Mouse (Mus musculus) adrenal gland, postnatal 4 days (tissue): ENCODE measurements around the gene Traf3. TPM values are rescaled to one million over a fixed set of nuclear protein-coding genes. Genes with fewer than 3 reads are reported as not detected.
A peak's percentile ranks its signal among the peaks of the same experiment; 100 is the strongest.

ENCODE experiments used
- DNase-seq, 2 experiments: peaks; one replicate each; pipeline ENCODE4 v3.0.0; 2021 to 2022; ENCODE audit warnings: low spot score in 2 of 2, mixed read lengths in 2 of 2
- total RNA-seq, 2 experiments: library from RNA; stranded (reverse); gene quantifications; 2 replicates each; pipeline ENCODE4 v1.2.3; 2021

The Traf3 gene
- total RNA-seq, 2 experiments from 2014 or later = 31.5 to 34.5 TPM

DNA sequence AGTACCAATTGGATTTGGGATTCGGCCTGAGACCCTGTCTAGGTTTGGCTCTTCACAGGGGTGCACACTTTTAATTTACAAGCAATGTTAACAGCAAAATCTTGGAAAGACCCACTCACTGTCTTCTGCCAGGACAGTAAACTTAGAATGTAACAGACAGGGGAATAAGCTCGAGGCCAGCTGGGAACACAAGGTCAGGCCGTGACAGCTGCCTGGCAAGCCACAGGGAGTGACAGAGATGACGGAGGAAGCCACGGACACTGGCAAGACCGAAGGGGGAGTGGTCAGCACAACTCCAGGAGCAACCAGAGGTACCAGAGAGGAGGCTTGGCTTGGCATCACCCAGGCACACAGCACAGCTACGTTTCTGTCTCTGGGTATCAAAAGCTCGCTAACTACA, 140.7 kb downstream of the Traf3 start:
- DNase-seq = peak in 1 of 2 experiments; percentile 44

DNA sequence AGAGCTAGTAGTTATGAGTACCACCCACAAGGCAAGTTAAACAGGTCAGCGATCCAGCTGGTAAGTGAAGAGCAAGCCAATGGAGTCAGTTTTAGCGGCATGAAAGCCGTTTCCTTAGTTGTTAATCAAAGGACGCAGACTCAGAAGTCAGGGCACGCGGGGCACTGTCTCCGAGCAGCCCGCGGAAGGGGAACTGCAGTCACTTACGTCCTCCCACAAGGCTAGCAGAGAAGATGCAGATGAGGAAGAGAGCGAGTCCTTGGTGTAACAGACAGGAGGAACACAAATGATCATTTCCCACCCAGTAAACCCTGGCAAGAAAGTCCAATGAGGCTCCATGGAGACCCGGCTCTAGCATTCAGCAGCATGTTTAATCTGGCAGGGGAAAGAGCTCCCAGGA, 143.1 kb downstream of the Traf3 start:
- DNase-seq = no peak

DNA sequence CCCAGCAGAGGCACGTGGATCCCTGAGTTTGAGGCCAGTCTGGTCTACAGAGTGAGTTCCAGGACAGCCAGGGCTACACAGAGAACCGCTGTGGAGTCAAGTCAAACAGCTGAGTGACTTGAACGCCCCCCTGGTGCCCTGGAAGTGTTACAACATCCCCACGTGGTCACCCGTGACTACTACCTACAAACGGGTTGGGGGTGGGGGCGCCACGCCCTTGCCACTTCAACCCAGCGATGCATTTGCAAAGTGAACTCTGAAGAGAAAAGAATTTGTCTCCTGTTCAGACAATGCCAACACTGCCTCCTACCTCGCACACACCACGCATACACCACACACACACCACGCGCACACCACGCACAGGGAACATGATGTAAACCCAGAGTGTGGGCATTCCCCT, 143.8 kb downstream of the Traf3 start:
- no peak for DNase-seq

DNA sequence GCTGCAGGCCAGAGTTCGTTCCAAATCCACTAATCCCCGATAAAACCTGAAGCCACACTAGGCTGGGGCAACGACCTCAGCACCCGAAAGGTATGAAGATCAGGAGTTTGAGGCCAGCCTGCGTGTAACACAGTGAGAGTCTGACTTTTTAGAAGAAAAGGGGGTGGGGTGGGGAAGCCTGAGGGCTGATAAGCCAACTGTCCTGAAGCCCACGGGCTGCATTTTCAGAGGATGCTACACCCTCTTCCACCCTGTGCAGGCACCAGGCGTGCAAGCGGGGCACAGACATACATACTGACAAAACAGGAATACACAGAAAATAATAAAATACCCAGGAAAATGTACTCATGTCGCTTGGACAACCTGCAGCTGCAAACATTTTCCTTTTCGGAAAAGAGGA, 145.6 kb downstream of the Traf3 start:
- no peak for DNase-seq

DNA sequence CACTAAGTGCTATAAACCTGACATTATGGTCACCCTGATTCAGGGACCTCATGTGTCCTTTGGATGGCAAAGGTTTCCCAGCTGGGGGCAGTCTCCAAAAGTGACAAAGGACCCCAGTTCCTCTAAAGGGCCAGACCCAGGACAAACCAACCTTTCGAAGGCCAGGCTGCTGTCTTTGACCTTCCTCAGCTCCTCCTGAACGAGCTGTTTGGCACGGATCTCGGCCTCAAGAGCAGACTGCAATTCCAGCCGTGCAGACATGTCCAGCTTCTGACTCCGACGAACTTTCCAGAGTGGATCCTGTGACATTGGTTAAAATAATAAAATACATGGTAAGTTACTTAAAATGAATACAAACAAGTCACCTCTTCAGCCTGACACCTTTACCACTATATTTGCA, 148.1 kb downstream of the Traf3 start:
- no peak for DNase-seq

Other genes with a start within 250 kb of the Traf3 start
- 1 to 10 TPM; 9.1 to 9.7 TPM for gene Ankrd9, start 187.3 kb upstream of the Traf3 start, total RNA-seq
- gene Rcor1, start 127.0 kb upstream of the Traf3 start, total RNA-seq = 10 to 100 TPM; 47.5 to 49.4 TPM
- not detected for gene 4930595D18Rik, start 18.1 kb downstream of the Traf3 start, total RNA-seq
- 1 to 10 TPM in 1 of 2 experiments, under 1 TPM in 1; 0.85 to 9.9 TPM for gene Amn, start 104.7 kb downstream of the Traf3 start, total RNA-seq
- 100 to 1,000 TPM; 127 to 134 TPM for gene Cdc42bpb, start 211.3 kb downstream of the Traf3 start, total RNA-seq
- gene Lbhd2, start 240.4 kb downstream of the Traf3 start, total RNA-seq = 1 to 10 TPM; 1.1 to 3.0 TPM